Mouse (Mus musculus) kidney, adult 2 months (tissue): ENCODE measurements at regions not wholly inside any gene's neighbourhood (a gene's known extent, or its start where the extent isn't known, plus 50 kb on each side); places are given as distances from the start of the nearest gene placed in this dataset.

ENCODE experiments used
- DNase-seq: peaks from one replicate; pipeline ENCODE4 v3.0.0; 2021
- H3K27ac ChIP-seq: fragments of 200-500 bp; 2 replicates; pipeline ENCODE4 v1.5.1; 2012; ENCODE audit warnings: low read depth, low read length, control low read depth, inconsistent platforms; ENCODE audit not compliant: insufficient read depth
- H3K27me3 ChIP-seq: fragments of 200-500 bp; replicated peaks from 2 replicates; pipeline ENCODE4 v1.6.1; 2012; ENCODE audit warnings: mild to moderate bottlenecking, moderate library complexity, low read length, inconsistent platforms; ENCODE audit not compliant: control insufficient read depth, insufficient read depth
- H3K36me3 ChIP-seq: fragments of 200-500 bp; 2 replicates; pipeline ENCODE4 v1.6.1; 2012; ENCODE audit warnings: mild to moderate bottlenecking, moderate library complexity, low read length, inconsistent platforms; ENCODE audit not compliant: control insufficient read depth, insufficient read depth
- H3K4me1 ChIP-seq: fragments of 200-500 bp; 2 replicates; pipeline ENCODE4 v1.6.1; 2011; ENCODE audit warnings: low read length; ENCODE audit not compliant: control insufficient read depth, insufficient read depth
- H3K4me3 ChIP-seq: fragments of 200-500 bp; 2 replicates; pipeline ENCODE4 v1.5.1; 2011; ENCODE audit warnings: mild to moderate bottlenecking, low read depth, low read length, control low read depth; ENCODE audit not compliant: insufficient read depth
- CTCF ChIP-seq: fragments of 200-500 bp; conservative IDR thresholded peaks from 2 replicates; pipeline ENCODE4 v1.5.1; 2011; ENCODE audit warnings: low read depth, mild to moderate bottlenecking, control low read depth, low read length, moderate library complexity, mixed read lengths; ENCODE audit not compliant: insufficient read depth, insufficient read length
- POLR2A ChIP-seq: fragments of 200-500 bp; IDR thresholded peaks from one replicate; pipeline ENCODE4 v1.6.1; 2011; ENCODE audit warnings: low read depth, low read length, control low read depth
- WGBS: fragments of 180-500 bp; shearing (Covaris S2); methylation state at CpG from one replicate; pipeline ENCODE4 v1.1.7; 2018; 5-methylcytosine and 5-hydroxymethylcytosine counted together

- no peak overlapping the region for H3K4me3 ChIP-seq
- no peaks in the 10 kb centered on the region for H3K27me3 ChIP-seq
- H3K4me1 ChIP-seq, result no peaks in the 10 kb centered on the region
- TF ChIP-seq CTCF (no peak), POLR2A (no peak)
- H3K36me3 ChIP-seq, result no peaks in the 10 kb centered on the region
- DNase-seq, result no peak
- WGBS, result 53% methylated on average over 1 of the region's 1 CpGs
- H3K27ac ChIP-seq, result no peak overlapping the region
These were observed 237.5 kb upstream of the Ube2e2 start for GRCm38 (mm10) chr14:19131532-19131931.
